Mouse (Mus musculus) gastrocnemius, postnatal 36 days (tissue): Measurements from ENCODE around the gene Thtpa. TPM values are rescaled to one million over a fixed set of nuclear protein-coding genes. Genes with fewer than 3 reads are reported as not detected.

ENCODE experiments used
- DNase-seq, 2 experiments: peaks; one replicate each; pipeline ENCODE4 v3.0.0; 2022
- intact Hi-C: fragments of 180-260 bp; cut with DNase I; formaldehyde crosslinking; loops from one replicate; pipeline ENCODE4 v1.15.1; 2025
- long read RNA-seq, 2 experiments: library from polyadenylated mRNA; stranded (forward); transcript quantifications; one replicate each; pipeline ENCODE4 v2.0.0; 2021
- total RNA-seq, 2 experiments: library from RNA; stranded (reverse); gene quantifications; 2 replicates each; pipeline ENCODE4 v1.2.3; 2021

The Thtpa gene
- 10 to 100 TPM; 10.1 to 13.6 TPM for total RNA-seq
- long read RNA-seq, experiment 1, transcript Thtpa-201 (2 exons, 2,830 nt), result major isoform, 7 of 8 reads
- long read RNA-seq, experiment 1, partial matches to known transcripts, result 0 of 8 reads
- long read RNA-seq, experiment 1, other reads (novel, unspliced or antisense), result 1 of 8 reads
- long read RNA-seq, experiment 2, transcript Thtpa-201 (2 exons, 2,830 nt), result major isoform, 6 of 8 reads
- long read RNA-seq, experiment 2, partial matches to known transcripts, result 0 of 8 reads
- long read RNA-seq, experiment 2, other reads (novel, unspliced or antisense), result 2 of 8 reads

GRCm38 (mm10) chr14:55094704-55095231 is at the start of gene Thtpa:
TSS of gene Thtpa (plus strand) at chr14:55094784.
- peak; percentile 55 to 72 for DNase-seq
- intact Hi-C loops, result loop anchor here (5.0 to 10.0 kb wide), 2 partner anchors 202 to 580 kb away; partner anchors contain the start of genes Pabpn1 and Prmt5

DNA sequence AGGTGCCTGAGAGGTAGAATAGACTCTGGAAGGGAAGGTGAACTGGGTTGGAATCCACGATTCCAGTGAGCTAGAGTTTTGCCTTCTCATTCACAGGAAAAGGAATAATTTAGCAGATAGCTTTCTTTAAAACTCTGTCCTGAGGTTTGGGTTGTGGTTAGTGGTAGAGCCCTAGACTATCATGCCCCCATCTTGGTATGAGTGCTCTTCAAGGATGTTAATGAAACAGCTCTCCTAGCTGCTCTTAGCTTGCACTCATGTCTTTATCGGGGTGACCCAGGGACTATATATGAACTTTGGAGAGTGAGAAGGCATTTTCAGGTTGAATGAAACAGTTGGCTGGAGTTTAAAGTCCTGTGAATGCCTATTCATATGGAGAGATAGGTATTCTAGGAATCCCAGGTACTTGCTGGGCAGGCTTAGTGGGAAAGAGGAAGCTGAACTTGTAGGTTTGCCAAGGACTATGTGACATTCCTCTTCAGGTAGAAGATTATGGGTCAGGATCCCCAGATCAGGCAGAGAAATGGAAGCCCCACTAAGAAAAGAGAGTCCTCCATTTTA is 46.5 kb upstream of the Thtpa start:
- no peak for DNase-seq
- intact Hi-C loops, result no loop called here

- intact Hi-C loops, result no loop called here
- no peak for DNase-seq
Observed at GRCm38 (mm10) chr14:55052496-55052895, 42.1 kb upstream of the Thtpa start.

DNA sequence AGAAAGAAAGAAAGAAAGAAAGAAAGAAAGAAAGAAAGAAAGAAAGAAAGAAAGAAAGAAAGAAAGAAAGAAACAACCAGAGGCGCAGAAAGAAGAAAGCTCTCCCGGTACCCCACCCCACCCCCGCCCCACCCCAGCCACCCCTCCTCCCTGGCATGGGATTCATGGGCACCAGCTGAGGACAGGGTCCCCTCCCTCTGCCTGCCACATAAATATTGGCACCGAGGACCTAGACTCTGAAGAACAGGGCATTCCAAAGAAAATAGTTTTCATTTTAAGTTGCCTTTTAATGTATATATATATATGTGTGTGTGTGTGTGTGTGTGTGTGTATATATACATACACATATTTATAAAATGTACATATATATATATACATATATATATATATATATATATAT is 41.5 kb upstream of the Thtpa start:
- intact Hi-C loops, result no loop called here
- DNase-seq, result no peak

GRCm38 (mm10) chr14:55053708-55054190 is 40.8 kb upstream of the Thtpa start:
- intact Hi-C loops, result no loop called here
- DNase-seq, result no peak

DNA sequence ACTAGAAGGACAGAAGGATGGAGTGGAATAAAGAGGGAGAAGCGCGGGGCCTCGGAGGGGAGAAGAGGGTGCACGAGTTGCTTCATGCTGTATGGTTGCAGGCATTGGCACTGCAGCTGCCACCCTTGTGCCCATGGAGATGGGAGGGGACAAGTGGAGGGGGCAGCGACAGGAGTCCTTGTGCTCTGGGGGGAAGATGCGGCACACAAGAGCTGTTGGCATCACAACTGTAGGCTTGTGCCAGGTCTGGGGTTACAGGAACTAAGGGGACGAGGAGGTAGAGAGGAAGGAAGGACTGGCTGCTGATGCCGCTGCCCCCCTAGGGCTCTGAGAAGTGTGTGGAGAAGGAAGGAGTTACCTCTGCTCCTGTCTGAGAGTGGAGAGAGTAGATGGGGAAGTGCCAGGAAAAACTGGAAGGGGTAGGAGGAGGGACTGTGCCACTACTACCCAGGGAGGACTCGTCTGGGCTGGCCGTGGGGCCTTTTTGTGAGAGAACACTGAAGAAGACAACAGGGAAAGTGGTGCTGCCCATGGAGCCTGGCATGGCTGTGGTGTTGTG is 40.3 kb upstream of the Thtpa start:
- intact Hi-C loops, result no loop called here

DNA sequence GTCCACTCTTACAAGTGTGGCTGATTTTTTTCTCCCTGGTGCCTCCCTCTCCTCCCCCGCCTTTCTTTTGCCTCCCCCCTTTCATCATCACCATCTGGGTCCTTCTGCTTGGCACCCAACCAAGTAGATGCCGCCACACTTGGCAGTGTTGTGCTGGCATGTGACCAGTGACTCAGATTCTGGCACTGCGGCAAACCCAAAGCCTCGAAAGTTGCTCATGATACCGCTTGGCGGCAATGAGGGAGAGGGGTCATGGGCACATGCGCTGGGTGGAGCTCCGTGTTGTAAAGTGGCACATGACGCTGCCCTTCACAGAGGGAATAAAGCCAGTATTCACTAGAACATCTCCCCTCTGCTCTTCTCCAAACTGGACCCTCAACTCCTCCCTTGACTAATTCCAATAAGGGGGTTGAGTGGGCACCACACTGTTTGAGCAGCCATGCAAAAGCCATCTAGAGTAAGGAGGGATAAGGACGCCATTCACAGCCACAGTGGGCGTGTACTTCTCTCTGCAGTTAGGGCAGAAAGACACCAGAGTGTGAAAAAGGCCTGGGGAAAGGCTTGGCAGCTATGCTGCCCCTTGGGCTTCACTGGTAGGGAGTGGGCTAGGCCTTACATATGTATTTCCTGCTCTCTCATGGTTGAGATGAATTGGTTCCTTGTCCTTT is 39.3 kb upstream of the Thtpa start:
- DNase-seq, result no peak
- intact Hi-C loops, result no loop called here

More for the DNA sequence above, 40.3 kb upstream of the Thtpa start:
- DNase-seq, result no peak

- intact Hi-C loops, result no loop called here
- DNase-seq, result no peak
Observed at GRCm38 (mm10) chr14:55059009-55059408, 35.6 kb upstream of the Thtpa start.

- intact Hi-C loops, result no loop called here
- DNase-seq, result no peak
Observed at GRCm38 (mm10) chr14:55059931-55060330, 34.7 kb upstream of the Thtpa start.

DNA sequence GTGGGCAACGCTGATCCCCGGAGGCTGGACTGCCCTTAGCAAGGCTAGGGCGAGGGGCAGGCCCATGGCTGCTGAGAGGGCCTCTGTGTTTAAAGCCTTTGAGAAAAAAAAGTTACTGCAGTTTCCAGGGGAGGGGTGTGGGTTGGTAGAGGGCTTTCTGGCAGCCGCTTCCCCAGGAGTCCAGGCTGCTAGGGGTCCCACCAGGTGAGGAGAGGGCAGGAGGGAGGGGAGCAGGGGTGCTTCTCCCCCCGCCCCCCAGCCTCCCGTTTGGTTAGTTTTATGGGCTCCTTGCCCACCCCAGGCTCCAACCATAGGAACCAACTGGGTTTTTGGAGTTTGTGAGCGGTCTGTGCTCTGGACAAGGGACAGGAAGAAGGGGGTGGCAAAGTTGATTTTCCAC is 32.7 kb upstream of the Thtpa start:
- intact Hi-C loops, result no loop called here
- no peak for DNase-seq

GRCm38 (mm10) chr14:55062626-55063025 is 32.0 kb upstream of the Thtpa start:
- no peak for DNase-seq
- intact Hi-C loops, result no loop called here

GRCm38 (mm10) chr14:55063117-55063516 is 31.5 kb upstream of the Thtpa start:
- DNase-seq, result no peak
- intact Hi-C loops, result no loop called here

DNA sequence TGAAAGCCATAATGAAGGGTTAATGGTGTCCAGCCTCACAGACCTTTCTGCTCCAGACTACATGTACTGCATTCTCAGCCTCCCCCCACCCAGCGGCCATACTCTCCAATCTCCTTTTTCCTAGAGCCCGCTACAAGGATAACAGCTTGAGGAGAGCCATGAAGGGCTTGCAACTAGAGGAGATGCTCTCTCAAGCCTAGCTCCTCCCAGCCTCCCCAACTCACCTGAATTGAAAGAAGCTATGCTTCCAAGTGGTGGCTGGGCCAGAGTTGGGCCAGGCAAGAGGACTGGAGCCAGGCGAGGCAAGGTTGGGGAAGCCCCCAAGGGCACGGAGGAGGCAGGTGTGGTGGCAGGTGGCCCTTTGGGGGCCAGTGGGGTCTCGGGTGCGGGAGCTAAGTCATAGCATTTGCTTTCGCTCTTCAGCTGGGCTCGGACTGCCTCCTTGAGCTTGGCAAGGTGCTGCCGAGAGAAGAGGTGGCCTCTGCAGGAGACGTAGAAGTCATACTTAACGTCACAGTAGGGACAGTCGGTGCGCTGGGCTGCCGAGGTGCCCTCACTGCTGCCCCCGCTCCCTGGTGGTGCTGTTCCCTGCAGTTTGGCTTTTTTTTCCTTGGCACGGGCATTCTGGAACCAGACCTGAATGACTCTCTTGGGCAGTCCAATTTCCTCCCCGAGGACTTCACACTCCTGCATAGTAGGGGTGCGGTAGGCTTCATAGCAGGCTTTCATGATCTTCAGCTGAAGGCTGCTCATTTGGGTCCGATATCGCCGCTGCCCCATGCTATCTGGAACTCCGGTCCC is 30.8 kb upstream of the Thtpa start:
- intact Hi-C loops, result no loop called here
- no peak for DNase-seq

- intact Hi-C loops, result no loop called here
- DNase-seq, result no peak
Observed at GRCm38 (mm10) chr14:55064481-55065370, 29.9 kb upstream of the Thtpa start.

- intact Hi-C loops, result no loop called here
- no peak for DNase-seq
Observed at GRCm38 (mm10) chr14:55065391-55065790, 29.2 kb upstream of the Thtpa start.

GRCm38 (mm10) chr14:55066042-55066441 is 28.5 kb upstream of the Thtpa start:
- DNase-seq, result no peak
- intact Hi-C loops, result no loop called here

- DNase-seq, result no peak
- intact Hi-C loops, result no loop called here
Observed at GRCm38 (mm10) chr14:55071756-55072155, 22.8 kb upstream of the Thtpa start.

- DNase-seq, result no peak
Observed at GRCm38 (mm10) chr14:55074416-55074815, 20.2 kb upstream of the Thtpa start.

DNA sequence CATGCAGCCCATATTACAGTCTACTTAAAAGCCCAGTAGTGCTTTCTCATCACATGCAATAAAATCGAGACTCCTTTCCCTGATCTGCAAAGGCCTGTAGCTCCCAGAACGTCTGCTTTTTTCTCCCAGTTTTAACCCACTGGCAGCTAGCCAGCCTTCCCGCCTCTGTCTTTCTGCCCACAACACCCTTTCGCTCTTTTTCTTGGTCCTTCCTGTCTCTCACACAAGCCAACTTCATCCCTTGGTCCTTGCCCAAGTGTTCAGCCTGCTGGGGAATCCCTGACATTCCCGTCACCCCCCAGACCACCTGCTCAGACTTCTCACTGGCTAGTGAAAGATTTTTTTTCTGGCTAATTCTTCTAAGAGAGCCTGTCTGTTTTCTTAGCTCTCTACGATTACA is 18.4 kb upstream of the Thtpa start:
- intact Hi-C loops, result no loop called here

More at GRCm38 (mm10) chr14:55074416-55074815, 20.2 kb upstream of the Thtpa start:
- intact Hi-C loops, result no loop called here

More for the DNA sequence above, 18.4 kb upstream of the Thtpa start:
- no peak for DNase-seq
